Mouse (Mus musculus) bone marrow, adult 2 months (tissue): ENCODE measurements at regions not wholly inside any gene's neighbourhood (a gene's known extent, or its start where the extent isn't known, plus 50 kb on each side); places are given as distances from the start of the nearest gene placed in this dataset.

Experiments
- H3K27ac ChIP-seq: fragments of 200-500 bp; 2 replicates; pipeline ENCODE4 v1.5.1; 2012; ENCODE audit warnings: low read depth, mild to moderate bottlenecking, control low read depth, inconsistent platforms, low read length; ENCODE audit not compliant: control insufficient read depth, poor library complexity, insufficient read depth
- H3K4me1 ChIP-seq: fragments of 200-500 bp; 2 replicates; pipeline ENCODE4 v1.6.1; 2011; ENCODE audit warnings: low read length; ENCODE audit not compliant: control insufficient read depth, insufficient read depth
- H3K4me3 ChIP-seq: fragments of 200-500 bp; replicated peaks from 2 replicates; pipeline ENCODE3; 2011; ENCODE audit warnings: mild to moderate bottlenecking, low read depth, low read length, control low read depth; ENCODE audit not compliant: control insufficient read depth
- CTCF ChIP-seq: fragments of 200-500 bp; IDR thresholded peaks from 2 replicates; pipeline ENCODE4 v1.5.1; 2011; ENCODE audit warnings: low read length, control low read depth; ENCODE audit not compliant: control insufficient read depth, insufficient read depth
- POLR2A ChIP-seq: fragments of 200-500 bp; IDR thresholded peaks from 2 replicates; pipeline ENCODE4 v1.6.1; 2011; ENCODE audit warnings: low read depth, mild to moderate bottlenecking, control low read depth, low read length, borderline replicate concordance; ENCODE audit not compliant: control insufficient read depth
- WGBS: fragments of 180-500 bp; shearing (Covaris S2); methylation state at CpG from one replicate; pipeline ENCODE4 v1.1.7; 2018; 5-methylcytosine and 5-hydroxymethylcytosine counted together

DNA sequence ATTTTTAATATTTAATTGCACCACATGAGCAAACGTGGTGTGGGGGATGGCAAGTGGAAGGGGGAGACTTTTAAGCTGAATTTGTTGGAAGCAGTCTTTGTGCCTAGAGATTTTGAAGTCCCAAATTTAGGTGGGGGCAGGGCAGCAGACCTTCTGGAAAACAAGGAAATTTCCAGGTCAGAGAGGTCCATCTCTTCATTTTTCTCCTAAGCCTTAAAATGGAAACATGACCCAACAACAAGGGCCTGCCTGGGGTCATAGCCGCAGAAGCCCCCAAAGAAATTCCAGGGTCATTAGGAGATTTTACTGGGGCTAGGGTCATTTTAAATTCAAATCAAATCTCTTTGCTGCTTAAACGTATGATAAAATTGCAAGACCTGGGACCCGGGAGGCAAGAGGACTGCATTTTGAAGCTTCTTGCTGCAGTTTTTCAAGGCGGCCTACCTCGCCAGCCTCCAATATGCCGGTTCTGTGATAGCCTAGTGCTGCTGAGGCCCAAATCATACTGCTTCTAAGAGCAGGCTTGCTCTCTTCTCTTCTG, 490.0 kb downstream of the Prss52 start:
- H3K4me1 ChIP-seq: no peaks in the 10 kb centered on the region
- WGBS: 75% methylated on average over 7 of the region's 7 CpGs
- H3K27ac ChIP-seq: no peak overlapping the region
- TF ChIP-seq POLR2A: no peak
- TF ChIP-seq CTCF: no peak
- H3K4me3 ChIP-seq: no peak overlapping the region

- no peak for TF ChIP-seq POLR2A
- TF ChIP-seq CTCF: no peak
- Histone ChIP-seq H3K27ac (no peak overlapping the region), H3K4me1 (no peaks in the 10 kb centered on the region), H3K4me3 (no peak overlapping the region)
- WGBS: 79% methylated on average over 10 of the region's 10 CpGs
Measured at GRCm38 (mm10) chr14:64594811-64595522, 490.9 kb downstream of the Prss52 start.

- Histone ChIP-seq H3K27ac (no peak overlapping the region), H3K4me3 (no peak overlapping the region), H3K4me1 (no peaks in the 10 kb centered on the region)
- WGBS: 55% methylated on average over 1 of the region's 1 CpGs
- TF ChIP-seq POLR2A: no peak
- TF ChIP-seq CTCF: no peak
Measured at GRCm38 (mm10) chr14:64595523-64595889, 491.4 kb downstream of the Prss52 start.

GRCm38 (mm10) chr14:64595891-64596290, 491.8 kb downstream of the Prss52 start:
- WGBS: 79% methylated on average over 4 of the region's 4 CpGs
- H3K27ac ChIP-seq: no peak overlapping the region
- H3K4me3 ChIP-seq: no peak overlapping the region
- TF ChIP-seq CTCF (no peak), POLR2A (no peak)
- H3K4me1 ChIP-seq: no peaks in the 10 kb centered on the region

DNA sequence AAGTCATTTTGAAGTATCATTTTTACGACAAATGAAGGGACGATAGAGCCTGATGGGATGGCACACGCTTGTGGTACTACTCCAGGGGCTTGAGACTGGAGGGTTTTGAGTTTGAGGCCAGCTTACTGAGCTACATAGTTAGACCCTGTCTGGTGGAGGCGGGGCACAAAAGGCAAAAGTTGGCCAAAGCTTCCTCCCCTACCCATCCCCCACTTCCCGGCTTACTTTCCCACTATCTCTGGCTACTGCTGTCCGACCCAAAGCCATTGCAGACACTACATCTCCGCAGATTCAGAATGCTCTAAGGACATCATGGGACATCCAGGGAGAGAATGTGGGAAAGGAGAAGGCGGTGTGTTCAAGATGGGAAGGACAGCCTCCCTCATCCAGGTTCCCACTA, 493.1 kb downstream of the Prss52 start:
- 86% methylated on average over 8 of the region's 8 CpGs for WGBS
- H3K27ac ChIP-seq: no peak overlapping the region
- TF ChIP-seq CTCF (no peak), POLR2A (no peak)
- no peak overlapping the region for H3K4me3 ChIP-seq
- no peaks in the 10 kb centered on the region for H3K4me1 ChIP-seq
